Mouse (Mus musculus) embryonic fibroblast, embryonic 13.5 days (primary cell): ENCODE results near the gene Celf2.

ENCODE experiments used
- CTCF ChIP-seq: IDR thresholded peaks from 2 replicates; pipeline ENCODE4 v1.5.1; 2011; ENCODE audit warnings: mild to moderate bottlenecking, control low read depth, low read length, moderate library complexity, borderline replicate concordance; ENCODE audit not compliant: insufficient read depth
- POLR2A ChIP-seq: IDR thresholded peaks from 2 replicates; pipeline ENCODE4 v1.6.1; 2011; ENCODE audit warnings: low read depth, mild to moderate bottlenecking, control low read depth, low read length, moderate library complexity

DNA sequence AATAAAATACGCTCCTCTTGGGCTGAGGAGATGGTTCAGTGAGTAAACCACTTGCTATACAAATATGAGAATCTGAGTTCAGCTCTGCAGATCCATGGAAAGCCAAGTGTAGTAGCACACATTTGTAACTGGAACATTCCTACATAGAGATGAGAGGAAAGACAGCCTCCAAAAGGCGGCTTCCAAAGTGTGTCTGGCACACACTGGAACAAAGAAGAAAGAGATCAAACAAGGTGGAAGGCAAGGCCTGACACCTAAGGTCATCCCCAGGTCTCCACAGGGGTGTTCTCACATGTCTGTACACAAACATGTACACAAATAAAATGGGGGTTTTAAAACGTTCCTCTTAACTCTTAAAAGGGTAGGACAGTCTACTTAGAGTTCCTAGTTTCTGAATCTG, 791.4 kb downstream of the Celf2 start:
- no peak for TF ChIP-seq POLR2A
- no peak for TF ChIP-seq CTCF
